Mouse (Mus musculus): Measurements from ENCODE around the gene Cebpe. TPM values are rescaled to one million over a fixed set of nuclear protein-coding genes. Genes with fewer than 3 reads are reported as not detected.

The Cebpe gene
- polyA plus RNA-seq, 2 experiments from 2014 or later: not detected

GRCm38 (mm10) chr14:54669381-54669780 is 42.6 kb downstream of the Cebpe start:
- ATAC-seq: peak; percentile 57

GRCm38 (mm10) chr14:54664477-54665222 is 47.3 kb downstream of the Cebpe start:
- no peak for ATAC-seq

Other genes with a start within 250 kb of the Cebpe start
- gene Lrp10, start 248.0 kb downstream of the Cebpe start, polyA plus RNA-seq (2017; shearing (Covaris generic)): 10 to 100 TPM; 57.4 to 62.2 TPM
- gene Rem2, start 236.1 kb downstream of the Cebpe start, polyA plus RNA-seq (2017; shearing (Covaris generic)): under 1 TPM; 0.57 TPM
- gene Prmt5, start 194.6 kb downstream of the Cebpe start, polyA plus RNA-seq (2017; shearing (Covaris generic)): 10 to 100 TPM; 31.4 to 32.9 TPM
- gene Haus4, start 157.6 kb downstream of the Cebpe start, polyA plus RNA-seq (2017; shearing (Covaris generic)): 10 to 100 TPM; 30.2 to 33.5 TPM
- under 1 TPM in 1 of 2 experiments, not detected in 1; 0.20 TPM for gene Ajuba, start 134.6 kb downstream of the Cebpe start, polyA plus RNA-seq (2017; shearing (Covaris generic))
- 1 to 10 TPM; 2.3 TPM for gene 4931414P19Rik, start 106.2 kb downstream of the Cebpe start, polyA plus RNA-seq (2017; shearing (Covaris generic))
- gene Psmb5, start 94.2 kb downstream of the Cebpe start, polyA plus RNA-seq (2017; shearing (Covaris generic)): 100 to 1,000 TPM; 178 to 210 TPM
- not detected for gene Psmb11, start 90.7 kb downstream of the Cebpe start, polyA plus RNA-seq (2017; shearing (Covaris generic))
- gene Gm17606, start 71.2 kb downstream of the Cebpe start, polyA plus RNA-seq (2017; shearing (Covaris generic)): not detected
- under 1 TPM; 0.16 to 0.31 TPM for gene Cdh24, start 70.8 kb downstream of the Cebpe start, polyA plus RNA-seq (2017; shearing (Covaris generic))
- 10 to 100 TPM; 91.8 to 93.8 TPM for gene 1700123O20Rik, start 26.0 kb downstream of the Cebpe start, polyA plus RNA-seq (2017; shearing (Covaris generic))
- gene Acin1, start 25.2 kb downstream of the Cebpe start, polyA plus RNA-seq (2017; shearing (Covaris generic)): 100 to 1,000 TPM; 136 to 148 TPM
- not detected for gene Gm29776, start 13.3 kb downstream of the Cebpe start, polyA plus RNA-seq (2017; shearing (Covaris generic))
- gene Slc7a8, start 69.8 kb upstream of the Cebpe start, polyA plus RNA-seq (2017; shearing (Covaris generic)): not detected
- not detected for gene Rnf212b, start 102.0 kb upstream of the Cebpe start, polyA plus RNA-seq (2017; shearing (Covaris generic))
- 1 to 10 TPM; 5.1 to 8.0 TPM for gene Homez, start 158.8 kb upstream of the Cebpe start, polyA plus RNA-seq (2017; shearing (Covaris generic))
- under 1 TPM in 1 of 2 experiments, not detected in 1; 0.93 TPM for gene Ppp1r3e, start 165.4 kb upstream of the Cebpe start, polyA plus RNA-seq (2017; shearing (Covaris generic))
- 1 to 10 TPM; 1.5 to 2.4 TPM for gene Bcl2l2, start 171.2 kb upstream of the Cebpe start, polyA plus RNA-seq (2017; shearing (Covaris generic))
- not detected for gene Gm20521, start 171.3 kb upstream of the Cebpe start, polyA plus RNA-seq (2017; shearing (Covaris generic))
- 10 to 100 TPM; 22.8 to 30.8 TPM for gene Pabpn1, start 180.3 kb upstream of the Cebpe start, polyA plus RNA-seq (2017; shearing (Covaris generic))
- gene Slc22a17, start 201.0 kb upstream of the Cebpe start, polyA plus RNA-seq (2017; shearing (Covaris generic)): 1 to 10 TPM in 1 of 2 experiments, under 1 TPM in 1; 0.52 to 1.1 TPM
- gene Efs, start 214.0 kb upstream of the Cebpe start, polyA plus RNA-seq (2017; shearing (Covaris generic)): not detected
- gene Il25, start 220.5 kb upstream of the Cebpe start, polyA plus RNA-seq (2017; shearing (Covaris generic)): not detected
- under 1 TPM in 1 of 2 experiments, not detected in 1; 0.50 TPM for gene Cmtm5, start 224.1 kb upstream of the Cebpe start, polyA plus RNA-seq (2017; shearing (Covaris generic))